Mouse (Mus musculus) hindbrain, postnatal 0 days (tissue): ENCODE results near the gene Spata16. TPM values are rescaled to one million over a fixed set of nuclear protein-coding genes. Genes with fewer than 3 reads are reported as not detected.

Experiments used
- ATAC-seq: fragments of 200-750 bp; cut with Nextera tagmentation; 2 replicates; pipeline ENCODE4 v1.8.0; 2017; ENCODE audit warnings: mild to moderate bottlenecking, moderate TSS enrichment, moderate library complexity
- DNase-seq: peaks from one replicate; pipeline ENCODE4 v3.0.0-alpha.2; 2015; ENCODE audit warnings: low spot score
- H3K27ac ChIP-seq: fragments of 300-500 bp; sonication (generic); 2 replicates; pipeline ENCODE4 v1.5.1; 2014; ENCODE audit warnings: mild to moderate bottlenecking
- H3K27me3 ChIP-seq: fragments of 300-500 bp; sonication (generic); 2 replicates; pipeline ENCODE4 v1.6.1; 2014; ENCODE audit warnings: low read length, mixed read lengths; ENCODE audit not compliant: insufficient read depth
- H3K36me3 ChIP-seq: fragments of 300-500 bp; sonication (generic); 2 replicates; pipeline ENCODE4 v1.6.1; 2014; ENCODE audit warnings: low read length, mixed read lengths; ENCODE audit not compliant: insufficient read depth
- H3K4me1 ChIP-seq: fragments of 300-500 bp; sonication (generic); 2 replicates; pipeline ENCODE4 v1.6.1; 2014; ENCODE audit warnings: antibody characterized with exemption, low read length, mixed read lengths; ENCODE audit not compliant: insufficient read depth
- H3K4me2 ChIP-seq: fragments of 300-500 bp; sonication (generic); 2 replicates; pipeline ENCODE4 v1.6.1; 2014; ENCODE audit warnings: low read depth, mild to moderate bottlenecking, low read length, moderate library complexity, mixed read lengths
- H3K4me3 ChIP-seq: fragments of 300-500 bp; sonication (generic); 2 replicates; pipeline ENCODE4 v1.5.1; 2014; ENCODE audit warnings: low read length
- H3K9ac ChIP-seq: fragments of 300-500 bp; sonication (generic); replicated peaks from 2 replicates; pipeline ENCODE4 v1.6.1; 2014; ENCODE audit warnings: mild to moderate bottlenecking, low read length, moderate library complexity, mixed read lengths
- H3K9me3 ChIP-seq: fragments of 300-500 bp; sonication (generic); 2 replicates; pipeline ENCODE4 v1.6.1; 2016; ENCODE audit warnings: low read length, mixed read lengths
- CTCF ChIP-seq: IDR thresholded peaks from 2 replicates; pipeline ENCODE4 v1.5.1; 2016; ENCODE audit warnings: antibody characterized with exemption, control low read depth, low read depth
- WGBS: fragments of 180-500 bp; shearing (Covaris S2); extraction: QIAGEN DNeasy Blood & Tissue Kit; methylation state at CpG from one replicate; pipeline ENCODE4 v1.1.7; 2014; 5-methylcytosine and 5-hydroxymethylcytosine counted together
- microRNA-seq, 2 experiments: library from miRNA; unstranded; fragments of <30 nt; microRNA quantifications; one replicate each; pipeline ENCODE4; 2016
- polyA plus RNA-seq: library from polyadenylated mRNA; unstranded; fragments of >200 nt; fragmentation: Nextera tagmentation; extraction: Ambion mirVana; gene quantifications from 2 replicates; pipeline ENCODE4 v1.2.1, GENCODE M21; 2015
- total RNA-seq: library from RNA; depleted of rRNA; stranded (reverse); fragments of >200 nt; gene quantifications from 2 replicates; pipeline ENCODE4 v1.2.3, GENCODE M21; 2014

Gene Spata16
- total and polyA plus RNA-seq, 2 experiments from 2014 or later: 0.06 TPM; not detected in 1

GRCm38 (mm10) chr3:27006844-27007243 lies 369.4 kb downstream of the Spata16 start:
- H3K27ac ChIP-seq: no peak overlapping the region
- no peak for ATAC-seq
- no peak overlapping the region for H3K4me2 ChIP-seq
- DNase-seq: no peak
- H3K4me1 ChIP-seq: no peaks in the 10 kb centered on the region
- H3K36me3 ChIP-seq: no peaks in the 10 kb centered on the region
- H3K4me3 ChIP-seq: no peak overlapping the region
- 53% methylated on average over 1 of the region's 1 CpGs for WGBS
- H3K9me3 ChIP-seq: no peaks in the 10 kb centered on the region
- no peak for TF ChIP-seq CTCF
- no peak overlapping the region for H3K9ac ChIP-seq
- H3K27me3 ChIP-seq: no peaks in the 10 kb centered on the region

GRCm38 (mm10) chr3:27027957-27028356 lies 390.5 kb downstream of the Spata16 start:
- no peak overlapping the region for H3K9ac ChIP-seq
- 40% methylated on average over 3 of the region's 3 CpGs for WGBS
- no peak overlapping the region for H3K27ac ChIP-seq

GRCm38 (mm10) chr3:27028526-27028925 lies 391.1 kb downstream of the Spata16 start:
- H3K36me3 ChIP-seq: no peaks in the 10 kb centered on the region
- H3K9ac ChIP-seq: no peak overlapping the region
- no peak for TF ChIP-seq CTCF
- no peak overlapping the region for H3K4me3 ChIP-seq
- no peak overlapping the region for H3K4me2 ChIP-seq
- ATAC-seq: no peak
- H3K27me3 ChIP-seq: no peaks in the 10 kb centered on the region
- H3K4me1 ChIP-seq: no peaks in the 10 kb centered on the region
- no peak for DNase-seq
- H3K27ac ChIP-seq: no peak overlapping the region
- no peaks in the 10 kb centered on the region for H3K9me3 ChIP-seq

More at GRCm38 (mm10) chr3:27027957-27028356, 390.5 kb downstream of the Spata16 start:
- no peak for DNase-seq
- no peak for TF ChIP-seq CTCF
- H3K27me3 ChIP-seq: no peaks in the 10 kb centered on the region
- no peaks in the 10 kb centered on the region for H3K36me3 ChIP-seq
- ATAC-seq: no peak
- H3K4me2 ChIP-seq: no peak overlapping the region
- H3K4me3 ChIP-seq: no peak overlapping the region
- H3K4me1 ChIP-seq: no peaks in the 10 kb centered on the region
- H3K9me3 ChIP-seq: no peaks in the 10 kb centered on the region

- no peak for TF ChIP-seq CTCF
- H3K4me2 ChIP-seq: no peak overlapping the region
- no peaks in the 10 kb centered on the region for H3K36me3 ChIP-seq
- 81% methylated on average over 8 of the region's 8 CpGs for WGBS
- no peak overlapping the region for H3K4me3 ChIP-seq
- H3K27ac ChIP-seq: no peak overlapping the region
- H3K9me3 ChIP-seq: no peaks in the 10 kb centered on the region
- no peaks in the 10 kb centered on the region for H3K27me3 ChIP-seq
- ATAC-seq (no peak), DNase-seq (no peak)
- no peaks in the 10 kb centered on the region for H3K4me1 ChIP-seq
- H3K9ac ChIP-seq: no peak overlapping the region
Measured at GRCm38 (mm10) chr3:27030067-27030857, 392.8 kb downstream of the Spata16 start.

Small RNA genes within 50 kb of the gene (microRNA-seq; reads per million reads assigned to microRNA genes)
- gene Gm25773 (0 reads per million in 2 experiments), gene Gm44464 (0 reads per million in 2 experiments)
